Mouse (Mus musculus) thymus, postnatal 10 days (tissue): ENCODE results near the gene Dmgdh.

Experiments
- DNase-seq, 2 experiments: peaks; one replicate each; pipeline ENCODE4 v3.0.0; 2021; ENCODE audit warnings: low spot score in 2 of 2

Dmgdh gene

GRCm38 (mm10) chr13:93710325-93710724, 36.1 kb downstream of the Dmgdh start:
- DNase-seq, result no peak

- no peak for DNase-seq
Observed at GRCm38 (mm10) chr13:93711226-93711625, 37.0 kb downstream of the Dmgdh start.

- DNase-seq, result no peak
Observed at GRCm38 (mm10) chr13:93712362-93712761, 38.1 kb downstream of the Dmgdh start.

- no peak for DNase-seq
Observed at GRCm38 (mm10) chr13:93713826-93714225, 39.6 kb downstream of the Dmgdh start.

GRCm38 (mm10) chr13:93717113-93717512, 42.9 kb downstream of the Dmgdh start:
- no peak for DNase-seq

- peak in 1 of 2 experiments; percentile 67 for DNase-seq
Observed at GRCm38 (mm10) chr13:93718948-93719347, 44.7 kb downstream of the Dmgdh start.

GRCm38 (mm10) chr13:93721916-93722315, 47.7 kb downstream of the Dmgdh start:
- no peak for DNase-seq

GRCm38 (mm10) chr13:93723455-93723854, 49.2 kb downstream of the Dmgdh start:
- DNase-seq, result no peak

GRCm38 (mm10) chr13:93724206-93724605, 50.0 kb downstream of the Dmgdh start:
- DNase-seq, result peak in 1 of 2 experiments; percentile 22

GRCm38 (mm10) chr13:93735131-93735636, 61.0 kb downstream of the Dmgdh start:
- no peak for DNase-seq

GRCm38 (mm10) chr13:93744118-93744517, 69.9 kb downstream of the Dmgdh start:
- DNase-seq, result no peak

GRCm38 (mm10) chr13:93752597-93753400, 78.6 kb downstream of the Dmgdh start:
- no peak for DNase-seq

GRCm38 (mm10) chr13:93755084-93755483, 80.9 kb downstream of the Dmgdh start:
- DNase-seq, result no peak

- DNase-seq, result peak in 1 of 2 experiments; percentile 10
Observed at GRCm38 (mm10) chr13:93756674-93757073, 82.4 kb downstream of the Dmgdh start.

GRCm38 (mm10) chr13:93757514-93757913, 83.3 kb downstream of the Dmgdh start:
- DNase-seq, result no peak

GRCm38 (mm10) chr13:93758149-93758898, 84.1 kb downstream of the Dmgdh start:
- no peak for DNase-seq

GRCm38 (mm10) chr13:93761831-93762230, 87.6 kb downstream of the Dmgdh start:
- no peak for DNase-seq

GRCm38 (mm10) chr13:93762879-93763278, 88.6 kb downstream of the Dmgdh start:
- no peak for DNase-seq

GRCm38 (mm10) chr13:93764321-93764973, 90.2 kb downstream of the Dmgdh start:
- no peak for DNase-seq

GRCm38 (mm10) chr13:93771031-93771587, 96.9 kb downstream of the Dmgdh start:
- no peak for DNase-seq

- DNase-seq, result peak; percentile 40 to 67
Observed at GRCm38 (mm10) chr13:93771588-93772278, 97.5 kb downstream of the Dmgdh start, which contains the start of gene Arsb. Arsb (plus strand) TSS chr13:93771630.
